Mouse (Mus musculus) forebrain, embryonic 11.5 days (tissue): ENCODE measurements around the gene Tbc1d1. TPM values are rescaled to one million over a fixed set of nuclear protein-coding genes. Genes with fewer than 3 reads are reported as not detected.

Experiments
- ATAC-seq: fragments of 200-750 bp; cut with Nextera tagmentation; replicated peaks from 2 replicates; pipeline ENCODE4 v1.8.0; 2017; ENCODE audit warnings: moderate TSS enrichment; ENCODE audit not compliant: low FRiP score
- DNase-seq: peaks from one replicate; pipeline ENCODE4 v3.0.0-alpha.2; 2017; ENCODE audit warnings: low spot score
- H3K27ac ChIP-seq: fragments of 300-500 bp; sonication (generic); 2 replicates; pipeline ENCODE4 v1.5.1; 2014; ENCODE audit warnings: low read depth, low read length
- H3K27me3 ChIP-seq: fragments of 300-500 bp; sonication (generic); 2 replicates; pipeline ENCODE4 v1.6.1; 2014; ENCODE audit warnings: mild to moderate bottlenecking, low read length, mixed read lengths; ENCODE audit not compliant: control insufficient read depth, insufficient read depth
- H3K36me3 ChIP-seq: fragments of 300-500 bp; sonication (generic); 2 replicates; pipeline ENCODE4 v1.6.1; 2014; ENCODE audit warnings: mild to moderate bottlenecking, low read length, moderate library complexity, mixed read lengths; ENCODE audit not compliant: control insufficient read depth, insufficient read depth
- H3K4me1 ChIP-seq: fragments of 300-500 bp; sonication (generic); replicated peaks from 2 replicates; pipeline ENCODE4 v1.6.1; 2014; ENCODE audit warnings: low read length, mixed read lengths; ENCODE audit not compliant: control insufficient read depth, insufficient read depth
- H3K4me2 ChIP-seq: fragments of 300-500 bp; sonication (generic); 2 replicates; pipeline ENCODE4 v1.6.1; 2014; ENCODE audit warnings: low read depth, mild to moderate bottlenecking, low read length, moderate library complexity, mixed read lengths; ENCODE audit not compliant: severe bottlenecking
- H3K4me3 ChIP-seq: fragments of 300-500 bp; sonication (generic); 2 replicates; pipeline ENCODE4 v1.5.1; 2014; ENCODE audit warnings: low read depth, low read length
- H3K9ac ChIP-seq: fragments of 300-500 bp; sonication (generic); 2 replicates; pipeline ENCODE4 v1.6.1; 2014; ENCODE audit warnings: low read length
- H3K9me3 ChIP-seq: fragments of 300-500 bp; sonication (generic); 2 replicates; pipeline ENCODE4 v1.6.1; 2016; ENCODE audit warnings: low read length, mixed read lengths; ENCODE audit not compliant: control insufficient read depth
- WGBS: fragments of 180-500 bp; shearing (Covaris S2); extraction: QIAGEN DNeasy Blood & Tissue Kit; methylation state at CpG from one replicate; pipeline ENCODE4 v1.1.7; 2014; 5-methylcytosine and 5-hydroxymethylcytosine counted together
- polyA plus RNA-seq: library from polyadenylated mRNA; unstranded; fragments of >200 nt; fragmentation: Nextera tagmentation; extraction: Ambion mirVana; gene quantifications from 2 replicates; pipeline ENCODE4 v1.2.1, GENCODE M21; 2014

The Tbc1d1 gene
- polyA plus RNA-seq, 1 experiment from 2014 or later, result 27.9 TPM

DNA sequence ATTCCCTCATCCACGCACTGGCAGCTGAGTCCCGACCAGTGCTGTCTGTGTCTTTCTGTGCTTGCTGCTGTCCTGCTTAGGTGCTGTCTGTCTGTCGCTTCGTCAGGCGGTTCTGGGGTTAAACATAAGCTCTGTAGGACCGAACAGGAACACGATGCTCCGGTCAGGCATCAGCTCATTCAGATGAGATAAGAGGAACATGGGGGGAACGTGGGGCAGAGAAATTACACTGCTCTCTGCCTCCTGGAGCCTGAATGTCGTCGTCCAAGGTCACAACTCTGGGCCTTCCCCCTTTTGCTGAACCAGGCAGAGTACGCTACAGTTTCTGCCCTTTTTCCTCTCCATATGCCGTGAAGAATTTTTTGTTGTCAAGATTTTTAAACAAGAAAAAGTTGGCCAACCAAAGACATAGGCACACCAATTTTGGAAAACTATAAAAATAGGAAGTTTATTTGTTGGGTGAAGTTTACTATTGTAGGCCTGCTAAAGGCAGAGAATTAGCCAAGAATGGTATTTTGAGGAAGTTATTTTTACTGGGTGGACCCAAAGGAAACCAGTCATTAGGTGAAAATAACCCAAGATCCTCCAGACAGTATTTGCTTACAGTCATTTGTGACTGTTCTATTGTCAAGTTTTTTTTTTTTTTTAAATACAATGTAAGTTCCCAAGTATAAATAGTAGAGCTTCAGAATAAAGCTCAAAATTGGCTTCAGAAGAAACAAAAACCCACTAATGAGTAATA lies 85.0 kb downstream of the Tbc1d1 start:
- Histone ChIP-seq H3K4me1 (peaks cover 6% of the 10 kb centered on the region; the same call in 1 of the 2 replicates), H3K9me3 (no peaks in the 10 kb centered on the region), H3K4me3 (no peak overlapping the region), H3K36me3 (no peaks in the 10 kb centered on the region), H3K9ac (no peak overlapping the region), H3K27ac (no peak overlapping the region), H3K27me3 (no peaks in the 10 kb centered on the region), H3K4me2 (no peak overlapping the region)
- DNase-seq (peak; percentile 41), ATAC-seq (no peak)
- 84% methylated on average over 13 of the region's 13 CpGs for WGBS

GRCm38 (mm10) chr5:64241867-64242266 lies 85.8 kb downstream of the Tbc1d1 start:
- no peaks in the 10 kb centered on the region for H3K9me3 ChIP-seq
- H3K4me3 ChIP-seq, result no peak overlapping the region
- no peak overlapping the region for H3K27ac ChIP-seq
- H3K9ac ChIP-seq, result no peak overlapping the region
- ATAC-seq, result no peak
- H3K4me1 ChIP-seq, result peaks cover 6% of the 10 kb centered on the region; the same call in 1 of the 2 replicates
- WGBS, result 90% methylated on average over 8 of the region's 8 CpGs
- no peak overlapping the region for H3K4me2 ChIP-seq
- no peaks in the 10 kb centered on the region for H3K36me3 ChIP-seq
- H3K27me3 ChIP-seq, result no peaks in the 10 kb centered on the region
- peak; percentile 30 for DNase-seq

- H3K4me1 ChIP-seq, result peaks cover 6% of the 10 kb centered on the region; the same call in 1 of the 2 replicates
- no peak for ATAC-seq
- 69% methylated on average over 9 of the region's 9 CpGs for WGBS
These were observed 86.8 kb downstream of the Tbc1d1 start for GRCm38 (mm10) chr5:64242795-64243455.

DNA sequence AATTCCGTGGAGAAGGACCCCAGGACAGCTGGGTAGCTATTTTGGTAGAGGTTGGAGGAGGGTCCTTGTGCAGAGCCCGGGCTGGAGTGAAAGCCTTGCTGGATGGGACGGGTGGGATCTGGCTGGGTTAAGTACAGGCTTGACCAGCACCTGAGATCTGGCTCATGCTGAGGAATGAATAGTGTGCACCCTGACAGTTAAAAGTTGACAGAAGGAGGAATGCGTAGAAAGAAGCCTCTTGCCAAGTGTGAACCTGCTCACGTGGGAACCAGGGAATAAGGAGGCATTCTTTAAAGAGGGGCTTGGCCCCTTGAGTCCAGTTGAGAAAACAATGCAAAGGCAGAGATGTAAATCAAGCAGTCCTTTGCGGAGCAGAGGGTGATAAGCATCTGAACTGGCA lies 87.6 kb downstream of the Tbc1d1 start:
- Histone ChIP-seq H3K9ac (no peak overlapping the region), H3K4me2 (no peak overlapping the region), H3K27ac (no peak overlapping the region), H3K9me3 (no peaks in the 10 kb centered on the region), H3K4me3 (no peak overlapping the region), H3K27me3 (no peaks in the 10 kb centered on the region), H3K4me1 (peaks cover 6% of the 10 kb centered on the region; the same call in 1 of the 2 replicates), H3K36me3 (no peaks in the 10 kb centered on the region)
- 37% methylated on average over 6 of the region's 6 CpGs for WGBS
- ATAC-seq (no peak), DNase-seq (peak; percentile 43)

More at GRCm38 (mm10) chr5:64242795-64243455, 86.8 kb downstream of the Tbc1d1 start:
- H3K4me2 ChIP-seq, result no peak overlapping the region
- H3K4me3 ChIP-seq, result no peak overlapping the region
- no peaks in the 10 kb centered on the region for H3K36me3 ChIP-seq
- H3K9me3 ChIP-seq, result no peaks in the 10 kb centered on the region
- no peak overlapping the region for H3K27ac ChIP-seq
- no peak for DNase-seq
- no peaks in the 10 kb centered on the region for H3K27me3 ChIP-seq
- H3K9ac ChIP-seq, result no peak overlapping the region

DNA sequence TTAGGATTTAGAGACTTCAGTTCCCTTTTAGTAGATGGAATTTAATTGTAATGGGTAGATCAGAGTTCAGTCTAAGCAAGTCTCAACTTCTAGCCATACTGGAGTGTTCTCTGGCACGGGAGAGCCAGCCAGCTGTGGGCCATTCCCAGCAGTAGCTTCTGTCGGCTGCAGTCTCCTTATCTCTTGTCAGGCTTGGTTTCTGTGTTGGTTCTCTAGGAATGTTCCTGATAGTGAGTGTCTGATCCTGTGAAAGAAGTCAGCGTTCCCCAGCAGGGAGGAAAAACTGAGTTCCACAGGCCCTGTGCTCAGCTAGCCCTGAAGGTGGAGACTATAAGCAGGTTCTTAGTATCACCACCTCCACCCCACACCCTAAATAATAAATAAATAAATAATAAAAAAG lies 88.2 kb downstream of the Tbc1d1 start:
- peaks cover 6% of the 10 kb centered on the region; the same call in 1 of the 2 replicates for H3K4me1 ChIP-seq
- H3K4me3 ChIP-seq, result no peak overlapping the region
- H3K27ac ChIP-seq, result no peak overlapping the region
- DNase-seq (no peak), ATAC-seq (no peak)
- no peak overlapping the region for H3K9ac ChIP-seq
- WGBS, result 29% methylated on average over 3 of the region's 3 CpGs
- no peak overlapping the region for H3K4me2 ChIP-seq
- no peaks in the 10 kb centered on the region for H3K27me3 ChIP-seq
- no peaks in the 10 kb centered on the region for H3K36me3 ChIP-seq
- H3K9me3 ChIP-seq, result no peaks in the 10 kb centered on the region

DNA sequence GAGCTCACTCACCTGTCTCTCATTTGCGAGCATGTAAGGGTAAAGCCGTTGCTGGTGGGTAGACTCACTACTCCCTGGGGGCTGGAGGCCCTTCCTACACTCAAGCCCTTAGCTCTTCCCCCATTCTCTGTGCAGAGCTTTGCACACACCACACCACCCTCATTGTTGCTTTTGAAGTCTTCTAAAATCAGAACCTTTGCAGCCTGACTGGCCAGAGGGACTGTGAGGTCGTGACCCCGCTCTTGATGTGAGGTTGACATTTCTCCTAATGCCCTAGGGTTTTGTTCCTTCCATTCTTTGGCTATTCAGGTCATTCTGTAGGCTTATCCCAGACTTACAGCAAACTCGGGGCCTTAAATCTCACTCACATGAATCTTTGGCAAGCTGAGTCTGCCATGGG lies 88.6 kb downstream of the Tbc1d1 start:
- H3K27ac ChIP-seq, result no peak overlapping the region
- DNase-seq, result no peak
- H3K4me1 ChIP-seq, result peaks cover 6% of the 10 kb centered on the region; the same call in 1 of the 2 replicates

GRCm38 (mm10) chr5:64251435-64251834 lies 95.3 kb downstream of the Tbc1d1 start:
- H3K9me3 ChIP-seq, result no peaks in the 10 kb centered on the region
- H3K36me3 ChIP-seq, result no peaks in the 10 kb centered on the region
- DNase-seq, result no peak
- H3K4me1 ChIP-seq, result peaks cover 3% of the 10 kb centered on the region; the same call in 1 of the 2 replicates
- H3K4me3 ChIP-seq, result no peak overlapping the region
- no peak overlapping the region for H3K27ac ChIP-seq
- 73% methylated on average over 5 of the region's 5 CpGs for WGBS
- ATAC-seq, result no peak
- H3K4me2 ChIP-seq, result no peak overlapping the region
- H3K9ac ChIP-seq, result no peak overlapping the region
- H3K27me3 ChIP-seq, result no peaks in the 10 kb centered on the region

More for the DNA sequence above, 88.6 kb downstream of the Tbc1d1 start:
- WGBS, result 11% methylated on average over 5 of the region's 5 CpGs
- H3K9me3 ChIP-seq, result no peaks in the 10 kb centered on the region
- no peak overlapping the region for H3K4me3 ChIP-seq
- ATAC-seq, result no peak
- H3K36me3 ChIP-seq, result no peaks in the 10 kb centered on the region
- no peaks in the 10 kb centered on the region for H3K27me3 ChIP-seq
- H3K4me2 ChIP-seq, result no peak overlapping the region
- H3K9ac ChIP-seq, result no peak overlapping the region

- no peaks in the 10 kb centered on the region for H3K36me3 ChIP-seq
- DNase-seq, result no peak
- peaks cover 3% of the 10 kb centered on the region; the same call in 1 of the 2 replicates for H3K4me1 ChIP-seq
- H3K9ac ChIP-seq, result no peak overlapping the region
- no peaks in the 10 kb centered on the region for H3K9me3 ChIP-seq
- H3K4me2 ChIP-seq, result no peak overlapping the region
- no peak for ATAC-seq
- no peaks in the 10 kb centered on the region for H3K27me3 ChIP-seq
- no peak overlapping the region for H3K4me3 ChIP-seq
- H3K27ac ChIP-seq, result no peak overlapping the region
- 33% methylated on average over 3 of the region's 3 CpGs for WGBS
These were observed 98.2 kb downstream of the Tbc1d1 start for GRCm38 (mm10) chr5:64254278-64254677.
